Mouse (Mus musculus): ENCODE measurements around the gene Gtse1.

Gene Gtse1

GRCm38 (mm10) chr15:85919191-85919891 lies 59.8 kb downstream of the Gtse1 start:
- in situ Hi-C loops (cut with MseI, MboI): loop anchor here in 1 of 2 experiments (25.0 kb wide), 1 partner anchor 218 kb away; no protein-coding TSS in a partner anchor

DNA sequence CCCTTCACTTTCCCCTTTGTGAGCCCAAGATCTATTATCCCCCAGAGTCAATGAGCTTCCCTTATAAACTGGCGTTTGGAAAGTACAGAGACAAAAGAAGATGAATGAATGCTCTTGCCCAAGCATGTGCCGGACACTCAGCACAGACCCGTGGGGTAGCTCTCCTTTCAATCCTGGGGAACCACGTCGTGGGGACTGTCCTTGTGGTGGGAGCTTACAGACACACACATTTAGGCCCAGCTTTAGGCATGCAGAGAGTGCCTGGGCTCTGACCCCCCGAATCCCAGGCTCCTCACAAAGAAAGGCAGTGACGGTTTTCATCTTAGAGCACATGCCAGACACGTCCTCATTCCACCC lies 60.3 kb downstream of the Gtse1 start:
- in situ Hi-C loops (cut with MseI, MboI): loop anchor here in 1 of 2 experiments (25.0 kb wide), 1 partner anchor 217 kb away; no protein-coding TSS in a partner anchor

GRCm38 (mm10) chr15:85921855-85922254 lies 62.3 kb downstream of the Gtse1 start:
- in situ Hi-C loops (cut with MseI, MboI): loop anchor here in 1 of 2 experiments (25.0 kb wide), 1 partner anchor 215 kb away; no protein-coding TSS in a partner anchor

All from mouse trophoblast stem cell (cell line).